Mouse (Mus musculus): ENCODE data around the gene Fam114a2.

DNA sequence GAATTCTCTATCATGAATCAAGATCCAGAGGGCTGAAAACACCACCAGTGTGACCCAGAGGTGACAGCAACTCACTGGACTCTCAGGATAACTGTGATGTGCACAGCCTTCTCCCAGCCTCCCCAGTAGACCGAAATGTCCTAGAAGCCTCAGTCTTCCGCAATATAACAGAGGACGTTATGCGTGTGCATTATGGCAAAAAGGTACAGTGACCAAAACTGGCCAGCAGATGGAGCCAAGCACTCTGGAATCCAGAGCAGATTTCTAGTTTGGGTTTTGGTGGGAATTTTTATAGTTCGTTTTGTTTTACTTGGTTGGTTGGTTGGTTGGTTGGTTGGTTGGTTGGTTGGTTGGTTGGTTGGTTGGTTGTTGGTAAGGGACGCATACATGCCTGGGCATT is 43.3 kb downstream of the Fam114a2 start:
- TF ChIP-seq POLR2A (IDR thresholded peaks at IDR 0.05; ENCODE audit: extremely low read depth, insufficient read depth, low read length) (no peak), CTCF (IDR thresholded peaks at IDR 0.05; ENCODE audit: low read depth, low read length) (peak; percentile 54)
